8 mouse cellular contexts compared by ENCODE assay signal in the genomic region with DNA sequence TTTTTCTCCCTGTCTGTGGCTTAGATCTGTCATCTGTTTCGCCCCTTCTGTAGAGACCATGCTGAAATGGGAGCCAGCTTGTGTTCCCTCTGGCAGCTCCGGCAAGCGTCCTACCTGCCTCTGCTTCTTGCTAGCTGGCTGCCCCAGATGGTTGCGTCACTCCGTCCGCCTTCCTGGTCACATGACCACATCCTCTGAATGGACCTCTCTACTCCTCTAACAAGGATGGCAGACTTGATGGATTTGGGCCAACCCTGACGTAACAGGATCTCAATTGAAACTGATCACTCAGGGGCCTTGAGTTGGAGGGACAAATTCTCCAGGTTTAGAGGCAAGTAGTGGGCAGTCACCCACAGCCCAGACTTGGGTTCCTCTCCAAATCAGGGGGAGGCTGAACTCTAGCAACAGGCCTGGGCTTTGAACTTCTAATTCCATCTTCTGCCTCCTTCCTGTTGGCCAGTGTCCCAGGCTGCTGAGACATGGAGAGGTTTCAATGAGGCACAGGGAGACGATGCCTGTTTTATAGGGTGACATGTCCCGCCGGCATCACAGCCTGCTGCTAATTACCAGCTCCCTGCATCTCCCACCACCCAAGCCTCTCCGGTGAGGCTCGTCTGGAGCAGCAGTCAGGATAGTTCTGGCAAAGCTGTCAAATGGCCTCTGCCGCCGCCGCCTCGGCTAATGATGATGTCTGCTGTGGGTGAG.
DNase-seq lines count a peak whose midpoint lies in the region; ATAC-seq lines count a peak whose summit lies in the region.

No protein-coding gene starts in this region.

- DNase-seq in kidney, postnatal 14 days: peak; percentile 28
- no peak for DNase-seq in kidney, adult 8-10 months
- DNase-seq in hindbrain, embryonic 14.5 days (ENCODE audit: low spot score): peak; percentile 51
- peak; percentile 14 for DNase-seq in lung, postnatal 14 days
- DNase-seq in gastrocnemius, adult 18-20 months (ENCODE audit: low spot score): no peak
- DNase-seq in urinary bladder, adult 18-20 months (ENCODE audit: low spot score in 2 of 2): no peak
- no peak for DNase-seq in cerebellum, postnatal 36 days

- no peak overlapping the region for H3K4me3 ChIP-seq in embryonic facial prominence, embryonic 12.5 days
- H3K4me3 ChIP-seq in hindbrain, embryonic 14.5 days (replicated peaks; ENCODE audit: low read length): no peak overlapping the region

- peak overlapping the region; percentile 63; the same call in 1 of the 2 replicates for H3K27ac ChIP-seq in embryonic facial prominence, embryonic 12.5 days
- H3K27ac ChIP-seq in hindbrain, embryonic 14.5 days: no peak overlapping the region

- H3K36me3 ChIP-seq in embryonic facial prominence, embryonic 12.5 days: no peaks in the 10 kb centered on the region
- no peaks in the 10 kb centered on the region for H3K36me3 ChIP-seq in hindbrain, embryonic 14.5 days (replicated peaks; ENCODE audit: control insufficient read depth, insufficient read depth)

- no peaks in the 10 kb centered on the region for H3K27me3 ChIP-seq in embryonic facial prominence, embryonic 12.5 days
- H3K27me3 ChIP-seq in hindbrain, embryonic 14.5 days (ENCODE audit: control insufficient read depth, insufficient read depth, low read length): no peaks in the 10 kb centered on the region

- 54% methylated on average over 16 of the region's 16 CpGs for WGBS in embryonic facial prominence, embryonic 12.5 days
- WGBS in hindbrain, embryonic 14.5 days: 52% methylated on average over 16 of the region's 16 CpGs

- ATAC-seq in embryonic facial prominence, embryonic 12.5 days (ENCODE audit: insufficient number of reproducible peaks, insufficient read depth, low FRiP score, low TSS enrichment): 0 out of 2 replicates have a peak, but pooled peaks have one; percentile 42
- ATAC-seq in hindbrain, embryonic 14.5 days (ENCODE audit: low FRiP score): no peak

- no peak overlapping the region for H3K4me2 ChIP-seq in embryonic facial prominence, embryonic 12.5 days (replicated peaks)
- H3K4me2 ChIP-seq in hindbrain, embryonic 14.5 days (replicated peaks): no peak overlapping the region

- H3K4me1 ChIP-seq in embryonic facial prominence, embryonic 12.5 days: peaks cover 38% of the 10 kb centered on the region
- H3K4me1 ChIP-seq in hindbrain, embryonic 14.5 days (replicated peaks; ENCODE audit: control insufficient read depth, insufficient read depth, low read length): peaks cover 10% of the 10 kb centered on the region; the same call in 1 of the 2 replicates

- no peak overlapping the region for H3K9ac ChIP-seq in embryonic facial prominence, embryonic 12.5 days
- no peak overlapping the region for H3K9ac ChIP-seq in hindbrain, embryonic 14.5 days

- no peaks in the 10 kb centered on the region for H3K9me3 ChIP-seq in embryonic facial prominence, embryonic 12.5 days
- H3K9me3 ChIP-seq in hindbrain, embryonic 14.5 days (ENCODE audit: control insufficient read depth, low read length): no peaks in the 10 kb centered on the region

Comparison
In these comparisons a context has a peak if more than half of its experiments do, and no peak if none do; other contexts are left out.
1. DNase-seq: peak in kidney, postnatal 14 days (single experiment), hindbrain, embryonic 14.5 days (single experiment) and lung, postnatal 14 days (single experiment); none in kidney, adult 8-10 months (0 of 2), gastrocnemius, adult 18-20 months (single experiment), urinary bladder, adult 18-20 months (0 of 2) and cerebellum, postnatal 36 days (0 of 2).